Mouse (Mus musculus) cerebellum, adult 2 months (tissue): Measurements from ENCODE around the gene Adamts13.

ENCODE experiments used
- CTCF ChIP-seq: fragments of 200-500 bp; IDR thresholded peaks from 2 replicates; pipeline ENCODE4 v1.5.1; 2011; ENCODE audit warnings: low read depth, mild to moderate bottlenecking, control low read depth, low read length, moderate library complexity, borderline replicate concordance; ENCODE audit not compliant: insufficient read depth
- POLR2A ChIP-seq: fragments of 200-500 bp; IDR thresholded peaks from 2 replicates; pipeline ENCODE4 v1.6.1; 2011; ENCODE audit warnings: low read length, control low read depth, borderline replicate concordance; ENCODE audit not compliant: insufficient read depth

DNA sequence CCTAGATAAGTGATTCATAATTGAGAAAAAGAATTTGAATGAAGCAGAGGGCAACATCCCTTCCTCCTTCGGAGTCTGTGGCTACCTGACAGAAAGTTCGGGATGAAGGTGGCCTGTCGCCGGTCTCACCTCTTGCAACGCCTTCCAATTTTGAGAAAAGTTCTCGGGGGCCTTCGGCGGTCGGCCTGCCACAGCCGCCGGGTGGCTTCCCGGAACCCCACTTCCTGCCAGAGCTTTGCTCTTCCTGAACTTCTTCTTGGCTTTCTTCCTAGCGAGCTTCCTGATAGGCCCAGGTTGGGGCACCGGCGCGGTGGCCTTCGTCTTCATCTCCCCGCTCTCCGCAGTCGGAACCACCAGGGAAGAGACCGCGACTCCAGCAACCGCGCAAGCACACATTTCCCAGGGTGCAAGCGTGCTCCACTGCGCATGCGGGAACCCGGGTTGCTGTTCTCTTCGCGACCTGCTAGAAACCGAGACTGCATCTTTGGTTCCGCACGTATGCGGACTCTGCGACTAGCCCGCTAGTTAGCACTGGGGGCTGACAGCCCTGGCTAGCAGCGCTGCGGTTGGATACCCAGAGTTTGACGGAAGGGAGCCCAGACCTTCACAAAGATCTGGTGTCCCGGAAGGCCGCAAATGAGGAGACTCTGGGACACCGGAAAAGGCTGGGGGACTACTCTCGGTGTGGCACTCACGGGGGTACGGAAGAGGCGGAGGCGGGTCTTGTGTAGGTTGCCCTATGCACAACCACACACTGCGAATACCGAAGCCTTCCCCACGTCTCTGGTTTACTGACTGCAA lies 9.1 kb upstream of the Adamts13 start, which contains the start of gene Rexo4:
- TF ChIP-seq POLR2A (peak; percentile 88), CTCF (no peak)
